ENCODE assay signal across 10 mouse cellular contexts in the genomic region with DNA sequence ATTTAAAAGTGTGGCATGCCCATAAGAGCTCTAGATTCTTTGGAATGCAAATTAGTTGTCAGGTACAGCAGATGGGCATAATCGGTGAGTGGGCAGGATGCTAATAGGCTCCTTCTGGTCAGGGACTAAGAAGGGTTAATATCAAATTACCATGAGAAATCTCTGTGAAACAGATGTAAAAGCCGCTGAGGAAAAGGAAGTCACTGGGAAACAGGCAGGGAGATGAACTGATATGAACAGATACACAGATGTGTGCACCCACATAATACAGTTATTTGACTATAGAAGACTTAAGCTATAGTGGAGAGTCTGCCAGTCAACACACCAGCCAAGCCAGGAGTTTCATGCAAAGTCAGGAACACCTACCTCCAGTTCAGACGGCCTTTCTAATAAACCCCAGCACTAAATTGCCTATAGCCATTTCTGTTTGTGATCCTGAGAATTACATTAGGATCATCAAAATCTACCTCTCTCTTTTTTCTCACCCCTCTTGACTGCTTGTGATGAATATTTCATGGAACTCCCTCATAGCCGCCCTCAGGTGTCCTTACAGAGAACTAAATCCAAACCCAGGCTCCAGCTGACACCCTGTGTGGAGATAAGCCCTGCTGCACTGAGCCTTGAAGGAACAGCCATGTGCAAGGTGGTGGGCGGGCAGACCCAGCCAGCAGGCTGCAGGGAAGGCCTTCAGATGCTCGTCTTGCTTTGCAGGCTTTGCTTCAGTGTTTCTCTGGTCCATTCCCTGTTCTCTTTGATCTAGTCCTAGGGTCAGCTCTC.
A peak's percentile ranks its signal among the peaks of the same experiment; 100 is the strongest.
DNase-seq lines count a peak whose midpoint lies in the region; ATAC-seq lines count a peak whose summit lies in the region.
"Had no signal": no experiment of that assay in that cellular context is flagged by ENCODE, and none has a peak within 500 bp of the region (broad histone marks: within the 10 kb centered on the region; RNA-seq: fewer than 3 reads in every experiment).

No protein-coding gene starts in this region.

- H3K4me1 ChIP-seq in hindbrain, embryonic 14.5 days (replicated peaks; ENCODE audit: control insufficient read depth, insufficient read depth, low read length), result peaks cover 14% of the 10 kb centered on the region; the same call in 1 of the 2 replicates
- peaks cover 16% of the 10 kb centered on the region for H3K4me1 ChIP-seq in hindbrain, embryonic 10.5 days (replicated peaks)
- H3K4me1 ChIP-seq in neural tube, embryonic 13.5 days (replicated peaks), result peaks cover 12% of the 10 kb centered on the region
- H3K4me1 ChIP-seq: heart, embryonic 15.5 days had no signal

- H3K4me2 ChIP-seq in hindbrain, embryonic 14.5 days (replicated peaks), result no peak overlapping the region
- no peak overlapping the region for H3K4me2 ChIP-seq in neural tube, embryonic 13.5 days
- H3K4me2 ChIP-seq: heart, embryonic 15.5 days had no signal

- 43% methylated on average over 6 of the region's 6 CpGs for WGBS in hindbrain, embryonic 14.5 days
- 57% methylated on average over 6 of the region's 6 CpGs for WGBS in hindbrain, embryonic 10.5 days
- WGBS in neural tube, embryonic 13.5 days, result 43% methylated on average over 6 of the region's 6 CpGs

- H3K9me3 ChIP-seq in hindbrain, embryonic 14.5 days (ENCODE audit: control insufficient read depth, low read length), result no peaks in the 10 kb centered on the region
- no peaks in the 10 kb centered on the region for H3K9me3 ChIP-seq in hindbrain, embryonic 10.5 days
- no peaks in the 10 kb centered on the region for H3K9me3 ChIP-seq in neural tube, embryonic 13.5 days
- H3K9me3 ChIP-seq: heart, embryonic 15.5 days had no signal

- no peak overlapping the region for H3K4me3 ChIP-seq in hindbrain, embryonic 14.5 days (replicated peaks; ENCODE audit: low read length)
- H3K4me3 ChIP-seq in hindbrain, embryonic 10.5 days, result no peak overlapping the region
- H3K4me3 ChIP-seq in neural tube, embryonic 13.5 days, result no peak overlapping the region
- H3K4me3 ChIP-seq: heart, embryonic 15.5 days had no signal

- H3K9ac ChIP-seq in hindbrain, embryonic 14.5 days, result no peak overlapping the region
- H3K9ac ChIP-seq in neural tube, embryonic 13.5 days, result no peak overlapping the region
- H3K9ac ChIP-seq: heart, embryonic 15.5 days had no signal

- ATAC-seq in hindbrain, embryonic 14.5 days (ENCODE audit: low FRiP score), result no peak
- no peak for ATAC-seq in neural tube, embryonic 13.5 days (ENCODE audit: low read depth)

- H3K27ac ChIP-seq in hindbrain, embryonic 14.5 days, result peak overlapping the region; percentile 50; the same call in 1 of the 2 replicates
- no peak overlapping the region for H3K27ac ChIP-seq in hindbrain, embryonic 10.5 days
- peak overlapping the region; percentile 61 for H3K27ac ChIP-seq in neural tube, embryonic 13.5 days (replicated peaks)
- H3K27ac ChIP-seq: heart, embryonic 15.5 days had no signal

- no peaks in the 10 kb centered on the region for H3K36me3 ChIP-seq in hindbrain, embryonic 14.5 days (replicated peaks; ENCODE audit: control insufficient read depth, insufficient read depth)
- H3K36me3 ChIP-seq in hindbrain, embryonic 10.5 days, result no peaks in the 10 kb centered on the region
- H3K36me3 ChIP-seq in neural tube, embryonic 13.5 days, result no peaks in the 10 kb centered on the region
- H3K36me3 ChIP-seq: heart, embryonic 15.5 days had no signal

- H3K27me3 ChIP-seq in hindbrain, embryonic 14.5 days (ENCODE audit: control insufficient read depth, insufficient read depth, low read length), result no peaks in the 10 kb centered on the region
- peaks cover 26% of the 10 kb centered on the region for H3K27me3 ChIP-seq in hindbrain, embryonic 10.5 days (ENCODE audit: insufficient read depth, poor library complexity, severe bottlenecking)
- H3K27me3 ChIP-seq in neural tube, embryonic 13.5 days, result peaks cover 8% of the 10 kb centered on the region; the same call in 1 of the 2 replicates
- H3K27me3 ChIP-seq: heart, embryonic 15.5 days had no signal

- no peak for DNase-seq in hindbrain, embryonic 14.5 days (ENCODE audit: low spot score)
- no peak for DNase-seq in hindbrain, embryonic 10.5 days (ENCODE audit: low spot score)
- DNase-seq in MEL-GATA-1-ER (ENCODE audit: extremely low read depth, low read depth) (peak; percentile 11), adipocyte (ENCODE audit: low spot score) (no peak)
- DNase-seq in frontal cortex, postnatal 36 days (ENCODE audit: low spot score in 2 of 2), result peak; percentile 62 to 78
- DNase-seq in spleen, adult 12 weeks (ENCODE audit: low spot score), result no peak
- no peak for DNase-seq in cerebellum, adult 11-12 months
- DNase-seq: kidney, adult 11 months had no signal

Comparison
In these comparisons a context has a peak if more than half of its experiments do, and no peak if none do; other contexts are left out.
1. DNase-seq: peak in MEL-GATA-1-ER (single experiment) and frontal cortex, postnatal 36 days (2 of 2); none in hindbrain, embryonic 14.5 days (single experiment), hindbrain, embryonic 10.5 days (single experiment), adipocyte (single experiment), spleen, adult 12 weeks (single experiment) and cerebellum, adult 11-12 months (single experiment).